Mouse (Mus musculus): ENCODE measurements around the gene Plxna4.

The Plxna4 gene

DNA sequence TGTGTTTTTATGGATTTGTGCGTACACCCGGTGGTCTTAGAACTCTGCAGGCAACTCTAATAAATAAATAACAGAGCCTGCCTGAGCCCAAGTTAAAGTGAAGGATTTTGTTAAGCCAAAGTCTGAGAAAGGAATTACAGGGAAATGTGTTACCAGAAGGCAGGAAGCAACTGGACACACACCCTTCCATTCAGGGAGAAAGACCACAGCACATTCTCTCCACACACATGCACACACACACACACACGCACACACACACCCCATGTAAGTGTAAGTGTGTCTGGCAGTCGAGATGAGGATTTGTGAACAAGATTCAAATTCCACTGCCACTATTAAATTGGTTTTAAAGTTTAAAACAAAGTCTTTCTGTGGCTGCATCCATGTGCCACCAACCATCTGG, 219.6 kb downstream of the Plxna4 start:
- TF ChIP-seq GATA4 (IDR thresholded peaks at IDR 0.05; ENCODE audit: insufficient replicate concordance, low read length): no peak

DNA sequence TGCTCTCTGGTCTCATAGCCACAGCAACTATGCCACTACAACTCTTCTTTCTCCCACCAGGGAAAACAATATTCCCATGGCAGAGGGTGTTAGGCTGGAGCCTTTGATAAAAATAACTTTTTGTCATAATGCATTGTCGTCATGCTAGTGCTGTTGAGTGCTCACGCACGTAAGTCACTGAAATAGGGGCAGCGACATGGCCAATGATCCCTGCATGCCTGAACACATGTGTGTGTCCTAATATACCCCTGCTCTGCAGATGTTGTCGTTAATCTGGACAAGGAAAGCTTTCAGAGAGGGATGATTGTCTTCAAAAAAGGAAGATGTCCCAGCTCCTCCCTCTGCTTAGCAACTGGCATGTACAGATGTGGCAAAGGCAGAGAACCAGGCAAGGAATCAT, 223.1 kb downstream of the Plxna4 start:
- TF ChIP-seq GATA4 (IDR thresholded peaks at IDR 0.05; ENCODE audit: insufficient replicate concordance, low read length): no peak

DNA sequence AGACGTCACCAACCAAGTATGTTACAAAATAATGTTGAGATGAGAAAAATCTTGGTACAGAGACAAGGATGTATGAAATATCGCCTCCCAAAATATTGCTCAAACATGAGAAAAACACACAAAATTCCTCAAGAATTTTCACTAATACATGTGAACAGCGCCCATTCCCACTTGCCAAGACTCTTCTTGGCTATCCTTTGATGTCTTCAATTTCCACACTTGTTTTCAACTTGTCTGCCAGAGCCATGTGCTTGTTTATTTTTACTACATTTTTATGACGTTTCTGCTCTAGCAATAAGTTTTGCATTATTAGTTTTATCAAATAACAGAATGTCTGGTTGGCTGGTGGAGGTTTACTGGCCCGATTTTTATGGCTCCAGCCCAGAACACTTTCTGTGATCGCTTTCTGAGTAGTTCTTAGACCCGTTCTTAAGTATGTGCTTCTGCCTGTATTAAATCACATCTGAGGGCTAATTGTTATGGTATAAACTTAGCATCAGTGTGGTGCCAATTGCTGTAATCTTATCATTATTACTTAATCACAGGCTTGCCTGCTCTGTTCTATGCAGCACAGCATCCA, 224.4 kb downstream of the Plxna4 start:
- TF ChIP-seq GATA4 (IDR thresholded peaks at IDR 0.05; ENCODE audit: insufficient replicate concordance, low read length): no peak

DNA sequence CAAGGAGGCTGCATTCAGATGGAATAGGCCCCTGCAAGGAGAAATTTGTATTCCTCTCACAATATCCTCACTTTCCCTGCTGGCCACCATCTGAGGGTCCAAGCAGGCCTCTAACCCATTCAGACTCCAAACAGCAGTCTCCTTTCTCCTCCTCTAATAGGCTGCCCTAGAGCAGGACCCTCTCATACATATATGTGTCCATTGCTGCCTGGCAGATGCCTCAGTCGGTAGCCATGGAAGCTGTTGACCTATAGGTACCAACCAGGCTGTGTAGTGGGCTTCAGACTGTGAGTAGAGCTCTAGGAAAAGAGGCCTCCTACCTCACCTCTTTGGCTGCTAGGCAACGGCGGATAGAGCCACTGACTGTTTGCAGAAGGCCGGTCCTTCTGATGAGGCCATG, 225.6 kb downstream of the Plxna4 start:
- TF ChIP-seq GATA4 (IDR thresholded peaks at IDR 0.05; ENCODE audit: insufficient replicate concordance, low read length): no peak

DNA sequence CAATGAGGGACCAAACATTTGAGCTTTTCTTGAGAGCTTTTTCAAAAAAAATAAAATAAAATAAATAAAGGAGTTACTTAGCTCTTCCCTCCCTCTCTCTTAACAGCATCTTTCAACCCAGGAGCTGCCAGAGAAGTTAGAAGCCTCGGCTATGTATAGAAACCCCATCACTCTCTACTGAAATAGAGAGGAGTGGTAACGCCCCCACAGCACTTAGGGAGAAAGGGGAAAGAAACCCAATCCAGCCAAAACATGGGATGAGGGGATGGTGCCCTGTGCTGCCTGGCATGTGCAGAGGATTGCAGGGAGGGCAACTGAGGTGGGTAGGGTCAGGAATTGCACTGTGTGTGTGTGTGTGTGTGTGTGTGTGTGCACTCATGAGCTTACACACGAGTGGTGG, 228.3 kb downstream of the Plxna4 start:
- no peak for TF ChIP-seq GATA4 (IDR thresholded peaks at IDR 0.05; ENCODE audit: insufficient replicate concordance, low read length)

DNA sequence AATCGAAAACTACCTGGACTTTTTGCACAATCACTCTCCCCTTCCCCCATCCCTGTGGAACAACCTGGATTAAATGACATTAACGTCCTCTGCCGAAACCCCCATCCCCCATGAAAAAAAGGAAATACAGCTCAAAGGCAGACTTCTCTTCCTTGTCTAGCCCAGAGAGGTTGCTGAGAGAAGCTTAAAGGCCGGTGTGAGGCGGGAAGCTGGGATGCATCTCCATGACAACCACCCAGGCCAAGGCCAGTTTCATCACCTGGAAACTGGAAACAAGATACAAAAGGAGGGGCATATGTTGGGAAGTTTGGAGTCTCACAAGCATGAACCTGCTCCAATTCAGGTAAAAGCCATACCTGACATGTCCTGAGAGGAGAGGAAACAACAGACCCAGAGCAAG, 230.5 kb downstream of the Plxna4 start:
- no peak for TF ChIP-seq GATA4 (IDR thresholded peaks at IDR 0.05; ENCODE audit: insufficient replicate concordance, low read length)

DNA sequence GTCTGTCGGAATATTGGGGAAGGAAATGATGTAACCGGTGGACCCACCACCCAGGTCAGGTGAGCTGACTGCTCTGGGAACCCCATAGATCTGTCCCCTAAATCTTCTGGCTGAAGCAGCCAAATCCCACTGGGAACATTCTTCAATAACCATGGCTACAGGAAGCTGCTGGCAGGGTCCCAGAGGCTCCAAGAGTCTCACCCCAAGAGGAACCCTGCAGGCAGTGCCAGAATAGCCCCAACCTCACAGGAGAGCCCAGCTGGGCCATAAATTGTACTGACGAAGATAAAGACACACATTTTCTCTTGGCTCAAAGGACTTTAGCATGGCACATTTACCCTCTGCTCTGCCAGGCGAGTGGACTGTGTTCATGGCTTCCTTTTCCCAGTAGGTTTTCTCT, 232.4 kb downstream of the Plxna4 start:
- no peak for TF ChIP-seq GATA4 (IDR thresholded peaks at IDR 0.05; ENCODE audit: insufficient replicate concordance, low read length)

DNA sequence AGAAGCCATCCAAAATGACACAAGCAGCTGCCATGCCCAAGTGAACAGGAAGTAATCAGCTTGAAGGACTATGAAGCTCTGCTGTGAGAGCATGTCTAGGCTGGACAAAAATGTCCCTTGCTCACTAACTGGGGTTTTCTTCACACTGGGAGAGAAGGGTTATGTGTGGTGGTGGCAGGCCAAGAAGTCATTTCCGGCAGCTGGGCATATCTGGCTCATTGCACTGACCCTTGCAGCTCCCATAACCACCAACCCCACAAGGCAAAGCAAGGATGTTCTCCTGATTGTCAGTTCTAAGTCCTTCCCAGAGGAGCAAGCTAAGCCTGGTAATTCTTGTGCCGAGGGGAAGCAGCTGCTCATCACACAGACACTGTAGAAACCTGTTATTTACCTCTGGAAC, 239.0 kb downstream of the Plxna4 start:
- TF ChIP-seq GATA4 (IDR thresholded peaks at IDR 0.05; ENCODE audit: insufficient replicate concordance, low read length): no peak

DNA sequence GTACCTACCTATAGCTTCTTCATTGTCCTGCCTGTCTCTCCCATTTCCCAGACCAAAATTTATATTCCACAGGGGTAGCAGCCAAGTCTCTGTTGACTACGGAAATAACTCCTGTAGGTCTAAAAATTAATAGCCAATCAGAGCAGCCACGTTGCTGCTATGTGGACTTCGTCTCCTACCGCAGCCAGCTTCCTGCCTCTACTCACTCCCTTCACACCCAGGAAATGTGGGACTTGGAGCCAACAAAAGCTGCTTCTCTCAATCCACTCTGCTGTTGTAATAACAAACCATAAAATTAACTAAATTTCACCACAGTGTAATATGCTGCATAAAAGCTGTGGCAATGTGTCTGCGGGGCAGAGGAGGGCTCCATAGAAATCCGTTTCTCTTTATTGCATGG, 239.9 kb downstream of the Plxna4 start:
- no peak for TF ChIP-seq GATA4 (IDR thresholded peaks at IDR 0.05; ENCODE audit: insufficient replicate concordance, low read length)

DNA sequence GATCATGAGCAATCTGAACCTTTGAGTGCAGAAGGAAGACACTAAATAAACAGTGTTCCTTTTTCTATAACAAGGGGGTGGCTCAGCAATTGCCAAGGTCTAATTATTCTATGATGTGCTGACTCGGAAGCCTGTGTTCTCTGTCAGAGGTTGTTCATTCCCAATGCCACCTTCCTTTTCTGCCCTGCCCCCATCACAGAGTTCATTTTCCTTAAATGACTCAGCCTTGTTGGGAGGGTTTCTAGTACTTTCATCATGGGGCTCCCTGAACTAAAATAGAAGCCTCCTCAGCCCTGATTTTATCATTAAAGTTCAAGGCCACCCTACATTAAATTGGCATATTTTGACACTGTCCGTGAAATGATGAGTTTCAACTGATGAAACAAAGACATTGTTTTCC, 242.0 kb downstream of the Plxna4 start:
- TF ChIP-seq GATA4 (IDR thresholded peaks at IDR 0.05; ENCODE audit: insufficient replicate concordance, low read length): no peak

- TF ChIP-seq GATA4 (IDR thresholded peaks at IDR 0.05; ENCODE audit: insufficient replicate concordance, low read length): no peak
Measured at GRCm38 (mm10) chr6:32342727-32343126, 245.3 kb downstream of the Plxna4 start.

GRCm38 (mm10) chr6:32342272-32342671, 245.7 kb downstream of the Plxna4 start:
- no peak for TF ChIP-seq GATA4 (IDR thresholded peaks at IDR 0.05; ENCODE audit: insufficient replicate concordance, low read length)

DNA sequence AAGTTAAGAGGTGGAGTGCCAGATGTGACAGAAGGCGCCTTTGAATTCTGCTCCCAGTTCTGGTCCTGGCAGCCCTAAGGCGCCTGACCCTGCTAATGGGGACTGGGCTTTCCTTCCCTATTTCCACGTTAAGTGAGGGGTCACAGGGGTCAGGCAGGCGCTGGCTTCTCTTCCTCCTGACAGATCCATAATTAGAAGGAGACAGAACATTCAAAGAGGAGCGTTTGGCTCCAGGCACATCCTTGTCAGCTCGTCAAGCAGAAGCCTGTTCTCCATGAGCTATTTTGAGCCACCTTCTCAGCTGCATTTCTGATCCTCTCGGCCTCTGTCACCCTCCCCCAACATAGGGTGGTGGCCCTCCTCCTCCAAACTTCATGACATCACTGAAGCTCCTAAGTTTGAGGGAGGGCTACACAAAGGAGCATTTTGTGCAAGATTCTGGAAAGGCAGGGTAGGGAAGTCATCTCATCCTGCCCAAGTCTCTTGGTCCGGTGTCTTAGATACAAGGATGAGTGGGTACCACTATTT, 249.5 kb downstream of the Plxna4 start:
- no peak for TF ChIP-seq GATA4 (IDR thresholded peaks at IDR 0.05; ENCODE audit: insufficient replicate concordance, low read length)

GRCm38 (mm10) chr6:32331281-32331680, 256.7 kb downstream of the Plxna4 start:
- no peak for TF ChIP-seq GATA4 (IDR thresholded peaks at IDR 0.05; ENCODE audit: insufficient replicate concordance, low read length)

GRCm38 (mm10) chr6:32330034-32330795, 257.8 kb downstream of the Plxna4 start:
- TF ChIP-seq GATA4 (IDR thresholded peaks at IDR 0.05; ENCODE audit: insufficient replicate concordance, low read length): no peak

GRCm38 (mm10) chr6:32328028-32328427, 260.0 kb downstream of the Plxna4 start:
- TF ChIP-seq GATA4 (IDR thresholded peaks at IDR 0.05; ENCODE audit: insufficient replicate concordance, low read length): no peak

- no peak for TF ChIP-seq GATA4 (IDR thresholded peaks at IDR 0.05; ENCODE audit: insufficient replicate concordance, low read length)
Measured at GRCm38 (mm10) chr6:32327173-32327572, 260.8 kb downstream of the Plxna4 start.
